Mouse (Mus musculus): Measurements from ENCODE around the gene Uimc1. TPM values are rescaled to one million over a fixed set of nuclear protein-coding genes. Genes with fewer than 3 reads are reported as not detected.

The Uimc1 gene
- polyA plus RNA-seq, 1 experiment from 2014 or later = 12.1 TPM

DNA sequence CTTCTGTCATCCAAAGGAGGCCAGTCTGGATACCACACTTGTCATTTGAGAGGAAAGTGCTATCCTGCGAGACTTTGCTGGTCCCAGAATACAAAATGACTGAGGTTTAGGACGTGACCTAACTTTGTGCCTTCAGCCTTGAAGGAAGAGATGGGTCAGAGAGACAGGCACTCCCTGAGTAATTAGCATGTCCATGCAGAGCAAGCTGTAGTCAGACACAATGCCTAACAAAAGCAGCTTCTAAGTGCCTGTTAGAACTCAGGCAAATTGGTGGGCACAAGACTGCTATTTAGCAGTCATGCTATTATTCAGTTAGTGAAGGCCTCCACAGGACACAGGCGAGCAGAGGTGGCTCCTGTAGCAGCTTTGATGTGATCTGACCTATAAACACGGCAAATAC, 77.8 kb downstream of the Uimc1 start:
- no peak overlapping the region for H3K4me3 ChIP-seq (ENCODE audit: low read depth, low read length)
- no peaks in the 10 kb centered on the region for H3K9me3 ChIP-seq (ENCODE audit: low read length)
- ATAC-seq = no peak
- WGBS (ENCODE audit: insufficient replicate concordance) = 53% methylated on average over 4 of the region's 4 CpGs
- no peak for TF ChIP-seq CTCF (IDR thresholded peaks at IDR 0.05; ENCODE audit: low read depth)
- no peak for TF ChIP-seq EP300 (IDR thresholded peaks at IDR 0.05; ENCODE audit: low read depth)
- no peaks in the 10 kb centered on the region for H3K36me3 ChIP-seq (replicated peaks; ENCODE audit: insufficient read depth, low read length)
- H3K4me2 ChIP-seq (ENCODE audit: low read depth, low read length) = peak overlapping the region; percentile 37
- no peak overlapping the region for H3K9ac ChIP-seq (replicated peaks)
- peak overlapping the region; percentile 60 for H3K27ac ChIP-seq (ENCODE audit: low read depth)
- peak; percentile 8 for DNase-seq
- peaks cover 14% of the 10 kb centered on the region for H3K4me1 ChIP-seq (ENCODE audit: insufficient read depth)
- H3K27me3 ChIP-seq (ENCODE audit: insufficient read depth, low read length) = no peaks in the 10 kb centered on the region

DNA sequence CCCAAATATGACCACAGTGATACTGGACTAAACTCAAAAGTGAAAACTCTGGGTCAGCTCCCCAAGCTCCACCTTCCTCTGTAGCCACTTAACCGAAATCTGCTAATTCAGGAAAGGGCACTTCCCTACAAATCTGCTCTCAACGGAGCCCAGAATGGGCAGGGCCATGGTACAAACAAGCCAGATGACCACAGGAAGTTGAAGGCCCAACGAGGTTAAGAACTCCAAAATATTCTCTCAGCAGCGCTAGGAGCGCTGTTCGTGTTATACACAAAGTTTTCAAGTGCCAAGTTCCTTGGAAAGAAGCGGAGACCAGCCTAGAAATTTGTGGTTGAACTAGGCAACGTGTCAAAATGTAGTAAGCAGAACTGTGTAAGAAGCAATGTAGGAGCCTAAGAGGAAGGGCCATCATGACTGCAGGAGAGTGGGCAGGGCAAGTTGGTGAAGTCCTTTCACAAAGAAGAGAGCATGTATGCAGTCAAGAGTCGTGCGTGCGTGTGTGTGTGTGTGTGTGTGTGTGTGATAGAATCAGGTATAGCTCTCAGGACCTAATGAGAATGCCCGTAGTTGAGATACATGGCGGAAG, 78.8 kb downstream of the Uimc1 start, which contains the start of gene Hk3:
Gene Hk3 (minus strand): TSS at position 192 of the 586 bp plus-strand sequence.
- no peaks in the 10 kb centered on the region for H3K36me3 ChIP-seq (replicated peaks; ENCODE audit: insufficient read depth, low read length)
- no peaks in the 10 kb centered on the region for H3K27me3 ChIP-seq (ENCODE audit: insufficient read depth, low read length)
- TF ChIP-seq EP300 (IDR thresholded peaks at IDR 0.05; ENCODE audit: low read depth) (no peak), CTCF (IDR thresholded peaks at IDR 0.05; ENCODE audit: low read depth) (no peak)
- DNase-seq (peak; percentile 14), ATAC-seq (peak; percentile 39; the same call in 1 of the 2 replicates)
- peak within 1 kb of the TSS; percentile 3; the same call in 1 of the 2 replicates for H3K4me3 ChIP-seq (ENCODE audit: low read depth, low read length)
- 61% methylated on average over 13 of the region's 13 CpGs for WGBS (ENCODE audit: insufficient replicate concordance)
- peak within 1 kb of the TSS; percentile 26 for H3K4me2 ChIP-seq (ENCODE audit: low read depth, low read length)
- H3K9ac ChIP-seq (replicated peaks) = no peak within 1 kb of the TSS
- no peaks in the 10 kb centered on the region for H3K9me3 ChIP-seq (ENCODE audit: low read length)
- H3K27ac ChIP-seq (ENCODE audit: low read depth) = peak within 1 kb of the TSS; percentile 60
- H3K4me1 ChIP-seq (ENCODE audit: insufficient read depth) = peaks cover 14% of the 10 kb centered on the region

DNA sequence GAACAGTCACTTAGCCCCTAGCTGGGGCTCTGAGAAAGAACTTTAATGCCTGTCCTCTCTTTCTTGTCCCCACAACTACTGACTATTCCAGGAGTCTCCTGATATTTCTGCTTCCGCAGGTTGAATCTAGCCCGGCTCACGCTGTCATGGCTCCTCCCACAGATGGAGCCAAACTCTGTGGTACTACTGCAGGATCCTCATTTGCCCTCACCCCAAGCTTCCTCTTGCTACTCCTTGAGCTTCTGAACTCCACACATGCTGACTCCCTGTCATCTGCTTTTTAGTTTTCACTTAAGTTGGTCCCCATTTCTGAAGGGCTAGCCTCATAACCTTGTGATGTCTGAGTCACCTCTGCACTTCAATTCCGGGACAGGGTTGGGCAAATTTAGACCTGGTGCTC, 80.0 kb downstream of the Uimc1 start:
- ATAC-seq = no peak
- no peak overlapping the region for H3K9ac ChIP-seq (replicated peaks)
- peak overlapping the region; percentile 22; the same call in 1 of the 2 replicates for H3K27ac ChIP-seq (ENCODE audit: low read depth)
- TF ChIP-seq CTCF (IDR thresholded peaks at IDR 0.05; ENCODE audit: low read depth) (no peak), EP300 (IDR thresholded peaks at IDR 0.05; ENCODE audit: low read depth) (no peak)
- no peaks in the 10 kb centered on the region for H3K9me3 ChIP-seq (ENCODE audit: low read length)
- DNase-seq = peak; percentile 11
- H3K36me3 ChIP-seq (replicated peaks; ENCODE audit: insufficient read depth, low read length) = no peaks in the 10 kb centered on the region
- H3K4me2 ChIP-seq (ENCODE audit: low read depth, low read length) = peak overlapping the region; percentile 57
- peaks cover 14% of the 10 kb centered on the region for H3K4me1 ChIP-seq (ENCODE audit: insufficient read depth)
- H3K27me3 ChIP-seq (ENCODE audit: insufficient read depth, low read length) = no peaks in the 10 kb centered on the region
- H3K4me3 ChIP-seq (ENCODE audit: low read depth, low read length) = peak overlapping the region; percentile 22; the same call in 1 of the 2 replicates
- WGBS (ENCODE audit: insufficient replicate concordance) = 67% methylated on average over 4 of the region's 4 CpGs

DNA sequence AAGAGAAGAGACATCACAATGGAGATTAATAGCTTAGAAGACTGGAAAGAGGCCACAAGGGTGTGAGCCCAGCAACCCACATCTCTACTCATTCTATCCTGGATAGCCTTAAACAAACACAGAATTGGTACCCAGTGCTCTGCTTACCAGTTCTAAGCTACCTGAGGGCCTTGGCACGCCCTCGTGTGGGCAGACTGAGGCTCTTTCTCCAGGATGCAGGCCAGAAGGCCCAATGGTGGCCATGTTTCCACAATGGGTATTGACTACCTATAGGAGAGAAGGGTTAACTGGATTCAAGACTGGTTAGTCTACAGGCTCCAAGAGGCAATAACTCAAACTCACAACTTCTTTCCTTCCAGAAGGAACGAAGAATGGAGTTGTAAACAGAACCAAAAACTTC, 80.9 kb downstream of the Uimc1 start:
- 61% methylated on average over 3 of the region's 3 CpGs for WGBS (ENCODE audit: insufficient replicate concordance)
- H3K27me3 ChIP-seq (ENCODE audit: insufficient read depth, low read length) = no peaks in the 10 kb centered on the region
- H3K27ac ChIP-seq (ENCODE audit: low read depth) = no peak overlapping the region
- peak overlapping the region; percentile 57 for H3K4me2 ChIP-seq (ENCODE audit: low read depth, low read length)
- no peaks in the 10 kb centered on the region for H3K9me3 ChIP-seq (ENCODE audit: low read length)
- TF ChIP-seq CTCF (IDR thresholded peaks at IDR 0.05; ENCODE audit: low read depth) = peak; percentile 13; the same call in 1 of the 2 replicates
- no peak for TF ChIP-seq EP300 (IDR thresholded peaks at IDR 0.05; ENCODE audit: low read depth)
- ATAC-seq = no peak
- DNase-seq = no peak
- no peaks in the 10 kb centered on the region for H3K36me3 ChIP-seq (replicated peaks; ENCODE audit: insufficient read depth, low read length)
- peaks cover 14% of the 10 kb centered on the region for H3K4me1 ChIP-seq (ENCODE audit: insufficient read depth)
- 0 out of 2 replicates have a peak overlapping the region, but pooled peaks have one; percentile 22 for H3K4me3 ChIP-seq (ENCODE audit: low read depth, low read length)
- H3K9ac ChIP-seq (replicated peaks) = no peak overlapping the region

DNA sequence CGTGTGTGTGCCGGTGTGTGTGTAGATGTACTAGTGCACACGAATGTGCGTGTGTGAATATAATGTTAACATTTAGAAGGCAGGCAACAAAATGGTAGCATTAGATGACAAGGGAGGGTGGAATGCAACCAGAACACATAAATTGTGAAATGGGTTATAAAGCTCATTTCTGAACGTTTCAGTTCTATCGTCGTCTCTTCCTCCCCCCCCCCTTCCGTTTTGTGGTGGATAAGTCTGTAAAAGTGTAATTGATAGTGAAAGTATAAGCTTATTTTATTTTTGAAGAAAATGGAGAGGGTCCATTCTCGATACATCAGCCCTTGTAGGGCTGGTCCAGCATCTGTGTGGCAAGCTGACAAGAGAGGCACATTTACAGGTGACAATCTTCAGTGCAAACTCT, 81.4 kb downstream of the Uimc1 start:
- Histone ChIP-seq H3K9ac (replicated peaks) (no peak overlapping the region), H3K4me3 (ENCODE audit: low read depth, low read length) (no peak overlapping the region), H3K27ac (ENCODE audit: low read depth) (peak overlapping the region; percentile 51; the same call in 1 of the 2 replicates), H3K4me1 (ENCODE audit: insufficient read depth) (peaks cover 14% of the 10 kb centered on the region), H3K27me3 (ENCODE audit: insufficient read depth, low read length) (no peaks in the 10 kb centered on the region), H3K9me3 (ENCODE audit: low read length) (no peaks in the 10 kb centered on the region), H3K36me3 (replicated peaks; ENCODE audit: insufficient read depth, low read length) (no peaks in the 10 kb centered on the region), H3K4me2 (ENCODE audit: low read depth, low read length) (peak overlapping the region; percentile 57)
- DNase-seq (no peak), ATAC-seq (no peak)
- TF ChIP-seq EP300 (IDR thresholded peaks at IDR 0.05; ENCODE audit: low read depth) = no peak
- TF ChIP-seq CTCF (IDR thresholded peaks at IDR 0.05; ENCODE audit: low read depth) = no peak
- 71% methylated on average over 9 of the region's 9 CpGs for WGBS (ENCODE audit: insufficient replicate concordance)

DNA sequence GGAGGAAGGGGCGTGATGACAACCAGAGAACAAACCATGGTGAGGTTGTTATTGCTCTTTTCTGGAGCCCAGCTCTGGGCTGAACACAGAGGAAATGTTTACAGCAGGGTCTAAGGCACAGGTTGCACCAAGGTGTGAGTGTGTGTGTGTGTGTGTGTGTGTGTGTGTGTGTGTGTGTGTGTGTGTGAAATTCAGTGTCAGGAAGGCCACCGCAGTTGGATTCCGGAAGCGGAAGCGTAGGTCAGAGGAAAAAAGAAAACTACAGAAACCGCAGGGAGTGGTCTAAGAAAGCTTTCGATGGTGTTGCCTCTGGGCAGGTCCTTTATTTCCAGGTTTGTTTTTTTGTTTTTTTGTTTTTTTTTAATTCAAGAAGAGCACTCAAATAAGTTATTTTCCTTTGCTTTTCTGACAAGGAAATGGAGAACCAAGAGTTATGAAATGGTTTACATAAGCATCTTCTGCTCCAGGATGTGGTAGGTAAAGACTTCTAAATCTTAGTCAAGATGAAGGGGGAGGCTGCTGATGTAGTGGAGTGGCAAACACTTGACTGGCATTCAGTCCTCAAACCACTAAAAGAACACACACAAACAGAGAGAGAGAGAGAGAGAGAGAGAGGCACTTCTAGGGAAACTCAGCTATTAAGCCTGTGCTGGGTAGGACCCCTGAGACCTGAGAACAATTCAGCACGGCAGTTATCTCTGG, 82.1 kb downstream of the Uimc1 start:
- Histone ChIP-seq H3K36me3 (replicated peaks; ENCODE audit: insufficient read depth, low read length) (no peaks in the 10 kb centered on the region), H3K4me3 (ENCODE audit: low read depth, low read length) (no peak overlapping the region), H3K9ac (replicated peaks) (no peak overlapping the region), H3K27me3 (ENCODE audit: insufficient read depth, low read length) (no peaks in the 10 kb centered on the region), H3K4me2 (ENCODE audit: low read depth, low read length) (peak overlapping the region; percentile 57; the same call in 1 of the 2 replicates), H3K27ac (ENCODE audit: low read depth) (peak overlapping the region; percentile 51; the same call in 1 of the 2 replicates), H3K4me1 (ENCODE audit: insufficient read depth) (peaks cover 11% of the 10 kb centered on the region), H3K9me3 (ENCODE audit: low read length) (no peaks in the 10 kb centered on the region)
- WGBS (ENCODE audit: insufficient replicate concordance) = 75% methylated on average over 8 of the region's 8 CpGs
- no peak for TF ChIP-seq EP300 (IDR thresholded peaks at IDR 0.05; ENCODE audit: low read depth)
- no peak for TF ChIP-seq CTCF (IDR thresholded peaks at IDR 0.05; ENCODE audit: low read depth)
- no peak for ATAC-seq
- DNase-seq = no peak
